ENCODE assay signal across 8 mouse cellular contexts in the genomic region with DNA sequence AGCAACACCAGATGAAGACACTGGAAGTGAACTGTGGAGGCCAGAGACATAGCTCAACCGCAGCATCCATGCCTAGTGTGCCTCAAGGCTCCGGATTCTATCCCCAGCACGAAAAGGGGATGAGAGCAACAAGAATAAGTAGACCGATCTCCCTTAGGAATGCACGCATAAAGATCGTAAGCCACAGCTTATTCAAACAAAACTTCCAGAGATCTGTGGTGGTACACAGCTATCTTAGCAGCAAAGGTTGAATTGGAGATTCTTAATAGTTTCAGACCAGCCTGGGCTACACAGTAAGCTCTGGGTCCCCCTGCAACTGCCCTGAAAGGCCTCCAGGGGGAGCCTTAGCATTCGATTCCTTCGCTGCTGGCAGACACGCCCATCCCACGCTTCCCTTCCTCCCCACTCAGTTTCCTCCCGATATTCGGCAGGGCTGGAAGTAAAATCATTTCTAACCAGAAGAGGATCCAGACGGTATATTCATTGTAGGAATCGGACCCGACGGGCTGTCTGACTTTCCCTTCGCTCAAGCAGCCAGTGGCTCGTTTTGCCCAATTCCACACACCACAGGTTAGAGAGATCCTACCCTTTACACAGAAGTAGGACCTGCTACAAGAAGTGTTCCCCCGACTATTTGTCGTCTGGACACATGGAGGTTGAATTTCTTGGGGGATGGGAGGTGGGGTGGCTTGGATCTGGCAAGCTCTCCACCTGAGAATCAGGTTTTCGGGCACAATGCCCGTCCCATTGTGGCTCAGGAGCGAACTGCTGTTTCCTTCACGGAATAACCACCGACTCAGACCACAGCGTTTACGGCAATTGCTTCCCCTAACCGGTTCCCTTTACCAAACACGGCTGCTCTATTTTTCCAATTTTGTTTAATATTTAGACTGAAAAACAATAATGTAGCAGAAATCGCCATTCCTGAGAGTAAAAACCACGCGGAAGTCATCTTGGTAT. TPM values are rescaled to one million over a fixed set of nuclear protein-coding genes. Genes with fewer than 3 reads are reported as not detected.
DNase-seq lines count a peak whose midpoint lies in the region; ATAC-seq and TF ChIP-seq lines count a peak whose summit lies in the region.

No protein-coding gene starts in this region.

- H3K4me2 ChIP-seq in heart, embryonic 13.5 days: peak overlapping the region; percentile 86
- peak overlapping the region; percentile 58 for H3K4me2 ChIP-seq in kidney, postnatal 0 days (ENCODE audit: low read length)
- H3K4me2 ChIP-seq in liver, embryonic 11.5 days: peak overlapping the region; percentile 75
- H3K4me2 ChIP-seq in myocyte (ENCODE audit: low read depth): peak overlapping the region; percentile 77

- DNase-seq in brain, embryonic 18.5 days (ENCODE audit: low read depth, low spot score): peak; percentile 59
- peak; percentile 88 for DNase-seq in kidney, postnatal 0 days (ENCODE audit: low spot score)
- peak; percentile 58 for DNase-seq in liver, embryonic 11.5 days (ENCODE audit: low spot score)
- DNase-seq in spleen, postnatal 4 days (ENCODE audit: low spot score in 2 of 2): peak; percentile 64 to 81

- TF ChIP-seq CTCF in kidney, postnatal 0 days (IDR thresholded peaks at IDR 0.05; ENCODE audit: low read depth): peak; percentile 82

- H3K4me1 ChIP-seq in erythroblast, embryonic 14.5 days (ENCODE audit: control insufficient read depth): peaks cover 5% of the 10 kb centered on the region
- H3K4me1 ChIP-seq in heart, embryonic 13.5 days: 0 out of 2 replicates have a peak, but pooled peaks cover 9% of the 10 kb centered on the region
- H3K4me1 ChIP-seq in kidney, postnatal 0 days (replicated peaks; ENCODE audit: insufficient read depth, low read length): no peaks in the 10 kb centered on the region
- H3K4me1 ChIP-seq in liver, embryonic 11.5 days (replicated peaks; ENCODE audit: control insufficient read depth, insufficient read depth, low read length): no peaks in the 10 kb centered on the region

- peak overlapping the region; percentile 65 for H3K9ac ChIP-seq in heart, embryonic 13.5 days
- H3K9ac ChIP-seq in kidney, postnatal 0 days (ENCODE audit: low read depth, low read length): no peak overlapping the region
- no peak overlapping the region for H3K9ac ChIP-seq in liver, embryonic 11.5 days (ENCODE audit: low read depth, low read length)

- WGBS in heart, embryonic 13.5 days: 15% methylated on average over 32 of the region's 32 CpGs
- WGBS in kidney, postnatal 0 days: 13% methylated on average over 32 of the region's 32 CpGs
- 14% methylated on average over 32 of the region's 32 CpGs for WGBS in liver, embryonic 11.5 days

- no peak overlapping the region for H3K27ac ChIP-seq in heart, embryonic 13.5 days (replicated peaks)
- H3K27ac ChIP-seq in kidney, postnatal 0 days: no peak overlapping the region
- H3K27ac ChIP-seq in liver, embryonic 11.5 days (ENCODE audit: low read depth, low read length): no peak overlapping the region

- no peaks in the 10 kb centered on the region for H3K79me2 ChIP-seq in myocyte (ENCODE audit: control insufficient read depth, insufficient read depth)

- H3K27me3 ChIP-seq in erythroblast, embryonic 14.5 days (ENCODE audit: control insufficient read depth): peaks cover 51% of the 10 kb centered on the region
- H3K27me3 ChIP-seq in heart, embryonic 13.5 days (replicated peaks): peaks cover 85% of the 10 kb centered on the region
- peaks cover 25% of the 10 kb centered on the region for H3K27me3 ChIP-seq in kidney, postnatal 0 days (ENCODE audit: insufficient read depth, low read length)
- peaks cover 60% of the 10 kb centered on the region for H3K27me3 ChIP-seq in liver, embryonic 11.5 days (replicated peaks; ENCODE audit: control insufficient read depth, insufficient read depth, low read length)
- peaks cover 5% of the 10 kb centered on the region for H3K27me3 ChIP-seq in myocyte (ENCODE audit: control insufficient read depth, insufficient read depth, insufficient read length)

- peak overlapping the region; percentile 12 for H3K4me3 ChIP-seq in erythroblast, embryonic 14.5 days (replicated peaks)
- peak overlapping the region; percentile 53 for H3K4me3 ChIP-seq in heart, embryonic 13.5 days
- peak overlapping the region; percentile 29 for H3K4me3 ChIP-seq in kidney, postnatal 0 days (replicated peaks; ENCODE audit: low read depth, low read length)
- H3K4me3 ChIP-seq in liver, embryonic 11.5 days (ENCODE audit: low read depth, low read length): peak overlapping the region; percentile 32
- peak overlapping the region; percentile 11 for H3K4me3 ChIP-seq in myocyte

- H3K9me3 ChIP-seq in erythroblast, embryonic 14.5 days (ENCODE audit: control insufficient read depth, low read length): no peaks in the 10 kb centered on the region
- H3K9me3 ChIP-seq in heart, embryonic 13.5 days: no peaks in the 10 kb centered on the region
- H3K9me3 ChIP-seq in kidney, postnatal 0 days (replicated peaks; ENCODE audit: low read length): no peaks in the 10 kb centered on the region
- H3K9me3 ChIP-seq in liver, embryonic 11.5 days (ENCODE audit: control insufficient read depth, low read length): no peaks in the 10 kb centered on the region

- ATAC-seq in CD4-positive, CD25-positive, alpha-beta regulatory T cell, adult 4 months: peak; percentile 88
- no peak for ATAC-seq in heart, embryonic 13.5 days (ENCODE audit: extremely low read depth, insufficient number of reproducible peaks, low FRiP score, low TSS enrichment)
- no peak for ATAC-seq in kidney, postnatal 0 days (replicated peaks; ENCODE audit: low FRiP score, low read depth)
- 0 out of 2 replicates have a peak, but pooled peaks have one; percentile 43 for ATAC-seq in liver, embryonic 11.5 days (replicated peaks; ENCODE audit: low FRiP score)

- H3ac ChIP-seq in myocyte (ENCODE audit: control insufficient read depth, insufficient read length): no peak overlapping the region

- no peaks in the 10 kb centered on the region for H3K36me3 ChIP-seq in erythroblast, embryonic 14.5 days (ENCODE audit: control insufficient read depth)
- no peaks in the 10 kb centered on the region for H3K36me3 ChIP-seq in heart, embryonic 13.5 days
- H3K36me3 ChIP-seq in kidney, postnatal 0 days (ENCODE audit: insufficient read depth, low read length): no peaks in the 10 kb centered on the region
- no peaks in the 10 kb centered on the region for H3K36me3 ChIP-seq in liver, embryonic 11.5 days (ENCODE audit: control insufficient read depth, insufficient read depth, low read length)
- no peaks in the 10 kb centered on the region for H3K36me3 ChIP-seq in myocyte (ENCODE audit: control insufficient read depth, insufficient read depth)

- TF ChIP-seq POLR2A in myocyte (IDR thresholded peaks at IDR 0.05; ENCODE audit: insufficient read length, low read depth): no peak

TF ChIP-seq in myocyte, 11 proteins besides CTCF, POLR2A, EP300 and RAD21:
- TF ChIP-seq POLR2AphosphoS2 (IDR thresholded peaks at IDR 0.05; ENCODE audit: insufficient read length, low read depth) (no peak), MAX (IDR thresholded peaks at IDR 0.05; ENCODE audit: low read depth) (no peak), E2F4 (IDR thresholded peaks at IDR 0.05; ENCODE audit: insufficient read depth) (no peak), USF1 (IDR thresholded peaks at IDR 0.05; ENCODE audit: low read depth) (no peak), REST (IDR thresholded peaks at IDR 0.05; ENCODE audit: insufficient read depth, insufficient read length) (no peak), SRF (IDR thresholded peaks at IDR 0.05; ENCODE audit: control insufficient read depth, insufficient read length, low read depth) (no peak), CEBPB (IDR thresholded peaks at IDR 0.05; ENCODE audit: insufficient read depth, poor library complexity, severe bottlenecking) (no peak), MYOD1 (IDR thresholded peaks at IDR 0.05; ENCODE audit: control insufficient read depth in 1 of 3, insufficient read length in 2 of 3, low read depth in 2 of 3) (no peak), TCF3 (IDR thresholded peaks at IDR 0.05; ENCODE audit: insufficient read length, low read depth) (no peak), TCF12 (IDR thresholded peaks at IDR 0.05; ENCODE audit: insufficient read depth, poor library complexity, severe bottlenecking) (no peak), MYOG (IDR thresholded peaks at IDR 0.05; ENCODE audit: control insufficient read depth in 1 of 3, insufficient read depth in 1 of 3, insufficient read length in 2 of 3, low read depth in 2 of 3) (no peak)

RNA-seq across cellular contexts. Expression of a gene that starts 41.0 kb away (rescaled TPM):
- not detected for polyA plus RNA-seq in CD4-positive, CD25-positive, alpha-beta regulatory T cell, adult 4 months (2017; shearing (Covaris generic))
- polyA plus RNA-seq in erythroblast, embryonic 14.5 days (2012): not detected in 2 replicates
- polyA plus RNA-seq in heart, embryonic 13.5 days (2015; fragmentation: Nextera tagmentation; extraction: Ambion mirVana): 0.06 TPM in 1 of 2 replicates, not detected in the other
- not detected in 2 replicates for polyA plus RNA-seq in kidney, postnatal 0 days (2015; fragmentation: Nextera tagmentation; extraction: Ambion mirVana)
- 1.2 and 2.3 TPM in 2 replicates for polyA plus RNA-seq in liver, embryonic 11.5 days (2014; fragmentation: Nextera tagmentation; extraction: Ambion mirVana)
- not detected for polyA plus RNA-seq in myocyte (2012; fragmentation: generic; extraction: Trizol)

RNA-seq across cellular contexts. Expression of a gene that starts 46.7 kb away (rescaled TPM):
- 10 to 100 TPM; 40.4 to 50.6 TPM for polyA plus RNA-seq in CD4-positive, CD25-positive, alpha-beta regulatory T cell, adult 4 months (2017; shearing (Covaris generic))
- 0.14 and 0.20 TPM in 2 replicates for polyA plus RNA-seq in erythroblast, embryonic 14.5 days (2012)
- 161 and 175 TPM in 2 replicates for polyA plus RNA-seq in heart, embryonic 13.5 days (2015; fragmentation: Nextera tagmentation; extraction: Ambion mirVana)
- 86.6 and 93.6 TPM in 2 replicates for polyA plus RNA-seq in kidney, postnatal 0 days (2015; fragmentation: Nextera tagmentation; extraction: Ambion mirVana)
- 33.7 and 37.2 TPM in 2 replicates for polyA plus RNA-seq in liver, embryonic 11.5 days (2014; fragmentation: Nextera tagmentation; extraction: Ambion mirVana)
- 196 TPM for polyA plus RNA-seq in myocyte (2012; fragmentation: generic; extraction: Trizol)

Comparison
In these comparisons a context has a peak if more than half of its experiments do, and no peak if none do; other contexts are left out.
1. ATAC-seq: peak in CD4-positive, CD25-positive, alpha-beta regulatory T cell, adult 4 months (single experiment) and liver, embryonic 11.5 days (single experiment); none in heart, embryonic 13.5 days (single experiment) and kidney, postnatal 0 days (single experiment).
2. RNA of a gene that starts 46.7 kb away (polyA plus RNA-seq): 196 TPM in myocyte (single experiment), 161 to 175 TPM in heart, embryonic 13.5 days, 86.6 to 93.6 TPM in kidney, postnatal 0 days, 40.4 to 50.6 TPM in CD4-positive, CD25-positive, alpha-beta regulatory T cell, adult 4 months and 33.7 to 37.2 TPM in liver, embryonic 11.5 days; 0.14 to 0.20 TPM in erythroblast, embryonic 14.5 days; every median in the first group is over 10 times any median in the second.
3. Peak in every context shown above with its lines, with median percentiles within 50 percentile points of each other: DNase-seq, H3K4me3 ChIP-seq and H3K4me2 ChIP-seq.